Mouse (Mus musculus): Measurements from ENCODE around the gene Olfr729.

Gene Olfr729

DNA sequence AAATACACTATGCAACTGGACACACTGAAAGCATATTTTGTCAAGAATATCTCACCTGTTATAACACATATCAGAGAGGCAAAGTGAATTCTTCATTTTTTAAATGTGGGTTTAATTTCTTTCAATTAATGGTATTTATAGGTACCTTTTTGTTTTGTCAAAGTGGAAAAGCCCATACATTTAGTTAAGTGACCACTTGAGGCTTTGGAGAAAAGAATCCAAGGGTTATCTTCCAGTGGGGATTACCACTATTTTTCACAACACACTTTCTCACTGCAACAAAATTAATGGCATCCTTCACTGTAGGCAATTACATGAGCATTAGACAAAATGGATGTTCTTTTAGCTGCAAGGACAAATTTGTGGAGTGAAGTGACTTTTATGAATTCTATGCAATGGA, at the start of gene Olfr729:
Gene Olfr729, minus strand, starts transcription at position 101 of the 400 bp plus-strand sequence.

DNA sequence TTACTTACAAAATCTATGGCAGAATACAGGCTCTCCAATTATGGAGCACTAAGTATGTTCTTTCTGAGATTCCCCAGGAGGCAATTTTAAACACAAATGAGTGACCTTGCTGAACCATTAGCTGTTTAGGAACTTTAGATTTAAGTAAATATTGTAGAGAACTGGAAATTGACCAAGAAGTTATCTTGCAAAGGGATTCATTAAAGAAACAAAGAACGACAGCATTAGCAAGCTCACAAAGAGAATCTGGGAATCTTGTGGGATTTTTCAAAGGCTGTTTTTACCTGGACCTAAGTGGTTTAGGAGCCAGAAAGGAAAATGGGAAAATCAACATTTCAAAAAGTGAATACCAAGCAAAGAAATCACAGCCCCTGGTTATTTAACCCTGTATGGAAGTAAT, 35.4 kb upstream of the Olfr729 start, which contains the start of gene Olfr730:
Gene Olfr730, minus strand, starts transcription at position 101 of the 400 bp plus-strand sequence.
- 45% methylated on average over 1 of the region's 1 CpGs for WGBS

DNA sequence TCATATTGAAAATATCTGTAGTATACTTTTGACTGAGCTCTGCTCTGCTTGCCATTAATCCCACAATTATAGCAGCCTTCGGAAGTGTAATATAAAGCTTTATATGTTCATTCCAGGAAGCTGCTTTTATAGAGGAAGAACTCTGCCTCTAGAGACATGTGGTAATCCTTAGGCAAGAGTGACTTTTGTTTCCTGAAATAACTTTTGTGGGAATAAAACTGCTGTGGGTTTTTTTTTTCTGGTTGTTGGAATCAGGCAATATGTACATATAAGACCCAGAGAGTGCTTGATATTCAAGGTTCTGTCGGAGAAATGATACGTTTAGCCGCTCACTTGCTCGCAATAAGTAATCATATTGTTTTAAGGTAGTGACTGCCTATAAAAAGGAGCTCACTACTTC, 10.1 kb downstream of the Olfr729 start, which contains the start of gene Olfr728:
Gene Olfr728, minus strand, starts transcription at position 101 of the 400 bp plus-strand sequence.
- 88% methylated on average over 5 of the region's 5 CpGs for WGBS

DNA sequence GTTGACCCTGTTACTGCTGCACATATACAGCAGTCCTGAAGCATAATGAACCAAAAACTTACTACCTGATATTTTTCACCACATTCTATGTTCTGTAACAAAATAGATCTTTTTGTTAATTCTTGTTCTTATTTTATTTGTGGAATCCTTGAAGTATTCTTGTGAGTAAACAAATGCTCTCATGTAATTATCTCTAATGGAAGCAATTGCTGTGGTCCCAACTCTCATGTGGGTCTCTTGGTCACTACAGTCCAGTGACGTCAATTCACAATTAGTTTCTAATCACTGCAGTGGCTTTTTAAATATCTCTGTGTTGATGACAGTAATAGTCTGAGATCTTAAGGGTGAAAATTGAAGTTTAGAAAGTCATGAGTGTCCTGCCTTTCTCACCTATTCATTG, 29.8 kb downstream of the Olfr729 start, which contains the start of gene Olfr727:
Gene Olfr727, plus strand, starts transcription at position 301 of the 400 bp plus-strand sequence.
- WGBS: 86% methylated on average over 1 of the region's 1 CpGs

Measured in cerebral cortex, adult 2 months (tissue).